Mouse (Mus musculus) neural tube, embryonic 10.5 days (tissue): ENCODE data around the gene Nphs2.
"Not testable (repeated sequence)": the region's sequence is repeated elsewhere in the genome, so short reads cannot be mapped to it uniquely, and the experiment has no call there.

ENCODE experiments used
- DNase-seq: peaks from one replicate; pipeline ENCODE4 v3.0.0-alpha.2; 2017; ENCODE audit warnings: low spot score; ENCODE audit errors: extremely low spot score

Nphs2 gene

DNA sequence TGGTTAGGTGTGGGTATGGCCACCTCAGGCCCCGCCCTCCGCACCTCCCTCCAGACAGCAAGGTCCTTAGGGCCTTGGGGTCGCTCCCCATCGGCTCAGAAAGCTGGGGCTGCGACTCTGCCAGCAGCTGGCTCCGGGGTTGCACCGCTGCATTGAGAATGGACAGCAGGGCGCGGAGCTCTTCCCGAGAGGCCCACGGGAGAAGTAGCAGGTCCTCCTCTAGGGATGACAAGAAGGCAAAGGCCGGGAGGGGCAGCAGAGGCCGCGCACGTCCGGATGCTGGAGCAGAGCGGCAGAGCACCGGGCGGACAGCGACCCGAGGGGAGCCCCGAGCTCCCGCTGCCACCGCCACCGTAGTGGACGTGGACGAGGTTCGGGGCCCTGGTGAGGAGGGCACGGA lies at the start of gene Nphs2:
Gene Nphs2 (plus strand): TSS at position 98 of the 400 bp plus-strand sequence.
- peak; percentile 20 for DNase-seq

DNA sequence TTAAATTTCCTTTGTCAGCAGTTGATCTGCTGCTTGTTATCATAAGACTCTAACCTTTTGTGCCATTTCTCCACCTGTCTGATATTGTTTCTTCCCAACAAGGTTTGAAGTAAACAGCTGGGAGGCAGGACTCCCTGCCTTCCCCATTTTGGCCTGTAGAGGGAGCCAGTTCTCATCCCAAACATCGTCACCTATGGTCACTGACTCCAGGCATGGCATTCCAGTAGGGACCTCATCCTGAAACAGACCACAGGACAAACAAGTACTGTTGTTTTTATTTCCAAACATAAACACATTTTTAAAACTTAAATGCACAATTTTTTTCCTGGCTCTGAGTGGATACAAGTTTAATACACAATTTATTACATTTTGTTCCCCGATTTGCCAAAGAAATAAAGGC lies 47.2 kb upstream of the Nphs2 start:
- DNase-seq: peak; percentile 69

DNA sequence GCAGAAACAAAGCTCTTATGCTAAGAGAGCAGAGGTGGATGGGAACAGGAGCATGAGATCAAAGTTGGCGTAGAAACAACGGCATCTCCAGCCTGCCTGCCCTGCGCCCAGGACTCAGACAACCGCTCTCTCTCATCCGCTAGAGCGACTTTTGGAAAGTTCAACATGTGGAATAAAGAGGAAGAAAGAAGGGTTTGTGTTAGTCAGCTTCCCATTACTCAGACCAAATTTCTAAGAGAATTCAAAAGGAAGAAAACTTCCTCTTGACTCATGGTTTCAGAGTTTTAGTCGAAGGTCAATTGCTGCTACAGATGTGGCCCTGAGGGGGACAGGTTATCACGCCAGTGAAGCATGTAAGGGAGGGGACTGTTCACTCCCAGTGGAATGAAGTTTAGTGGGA lies 46.6 kb upstream of the Nphs2 start:
- DNase-seq: no peak

DNA sequence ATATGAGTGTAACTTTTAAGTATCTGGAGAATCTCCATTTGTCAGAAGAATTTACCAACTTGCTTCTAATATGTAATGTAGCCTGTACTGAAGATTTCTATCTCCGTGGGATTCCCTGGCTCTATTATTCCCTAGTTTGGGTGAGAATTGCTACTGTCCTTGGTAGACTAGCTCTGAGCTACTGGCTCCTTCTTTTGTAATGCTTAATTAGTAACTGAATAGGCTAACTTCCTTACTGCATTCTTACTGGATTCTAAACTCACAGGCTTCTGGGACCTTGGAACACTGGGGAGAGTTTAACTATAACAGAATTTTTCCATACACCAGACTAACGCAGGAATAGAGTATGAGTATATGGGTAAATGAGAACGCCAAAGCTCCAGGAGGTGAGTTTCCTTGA lies 42.0 kb upstream of the Nphs2 start:
- not testable (repeated sequence) for DNase-seq

DNA sequence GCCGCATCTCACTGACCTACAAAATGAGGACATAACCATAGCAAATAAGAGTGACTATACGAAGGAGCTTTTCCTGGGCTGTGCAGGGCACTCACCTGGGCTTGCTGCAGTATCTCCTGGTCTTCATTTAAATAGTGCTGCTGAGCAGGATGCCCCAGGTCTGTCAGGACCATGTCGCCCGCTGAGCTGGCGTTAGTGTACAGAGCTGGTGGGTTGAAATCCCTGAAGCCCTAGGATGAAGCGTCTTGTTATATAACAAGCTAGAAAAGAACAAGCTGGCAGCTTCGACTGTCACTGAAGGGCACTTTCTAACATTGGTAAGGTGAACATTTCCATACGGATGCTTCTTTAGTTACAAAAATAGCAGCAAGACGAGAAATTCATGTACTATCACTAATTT lies 40.1 kb upstream of the Nphs2 start:
- DNase-seq: no peak

DNA sequence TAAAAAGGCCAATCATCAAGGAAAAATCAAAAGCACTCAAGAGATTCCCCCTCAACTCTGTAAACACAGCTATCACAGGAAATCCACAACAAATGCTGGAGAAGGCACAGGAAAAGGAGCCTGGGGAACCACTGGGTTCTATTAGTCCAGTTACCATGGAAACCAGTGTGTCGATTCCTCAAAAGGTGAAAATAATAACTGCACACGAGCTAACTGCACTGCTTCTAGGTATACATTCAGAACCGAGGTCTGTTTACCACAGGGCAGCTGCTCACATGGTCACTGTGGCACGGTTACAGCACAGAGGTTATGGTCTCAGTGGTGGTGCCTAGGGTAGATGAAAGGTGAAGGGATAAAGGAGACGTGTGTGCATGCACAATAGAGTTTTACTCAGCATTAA lies 38.9 kb upstream of the Nphs2 start:
- DNase-seq: no peak

DNA sequence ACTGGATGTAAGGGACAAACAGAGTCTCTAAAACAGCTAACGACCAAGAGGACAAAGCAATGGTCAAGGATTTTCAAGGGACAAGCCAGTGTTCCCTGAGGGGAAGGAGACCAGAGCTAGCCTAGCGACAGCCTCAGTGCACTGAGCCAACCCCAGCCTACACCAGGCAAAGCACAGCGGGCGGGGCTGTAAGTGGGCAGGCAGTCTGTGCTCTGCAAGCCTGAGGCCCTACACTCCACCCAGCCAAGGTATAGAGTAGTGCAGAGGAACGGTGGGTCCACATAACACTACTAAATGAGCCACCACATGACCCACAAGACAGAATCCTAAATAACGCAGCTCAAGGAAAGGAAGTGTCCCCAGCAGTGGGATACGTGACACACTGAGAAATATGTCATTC lies 36.9 kb upstream of the Nphs2 start:
- DNase-seq: no peak

DNA sequence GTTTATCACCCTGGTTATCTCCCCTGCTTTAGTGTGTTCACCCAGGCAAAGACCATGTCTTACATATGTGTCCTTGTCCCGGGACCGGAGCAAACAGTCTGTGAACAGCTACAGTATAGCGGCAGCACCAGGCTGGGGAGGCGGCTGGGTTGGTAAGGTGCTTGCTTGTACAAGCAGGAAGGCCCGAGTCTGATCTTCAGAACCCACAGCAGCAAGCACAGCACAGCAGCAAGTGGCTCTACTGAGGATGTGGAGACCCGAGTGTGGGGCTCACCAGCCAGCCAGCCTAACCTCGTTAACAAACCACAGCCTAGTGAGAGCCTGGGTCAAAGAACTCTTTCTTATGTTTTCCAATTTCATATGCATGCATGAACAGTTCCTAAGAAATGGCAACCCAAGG lies 30.4 kb upstream of the Nphs2 start:
- DNase-seq: no peak

DNA sequence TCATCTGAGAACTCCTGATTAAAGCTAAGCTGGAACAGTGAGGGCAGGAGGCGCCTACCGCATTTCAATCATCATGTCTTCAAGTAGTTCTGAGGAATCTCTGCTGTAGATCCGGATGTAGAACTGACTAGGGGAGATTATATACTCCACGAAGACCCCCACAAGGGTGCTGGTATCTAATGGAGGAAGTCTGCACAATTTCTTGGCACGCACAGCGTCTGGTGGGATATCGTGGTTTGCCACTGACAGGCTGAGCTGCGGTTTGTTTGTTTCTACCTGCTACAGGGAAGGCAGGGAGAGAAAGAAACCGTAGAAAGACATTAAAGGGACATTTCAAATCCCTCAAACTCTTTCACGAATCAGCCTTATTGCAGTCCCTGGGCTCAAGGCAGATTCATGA lies 26.3 kb upstream of the Nphs2 start:
- no peak for DNase-seq

DNA sequence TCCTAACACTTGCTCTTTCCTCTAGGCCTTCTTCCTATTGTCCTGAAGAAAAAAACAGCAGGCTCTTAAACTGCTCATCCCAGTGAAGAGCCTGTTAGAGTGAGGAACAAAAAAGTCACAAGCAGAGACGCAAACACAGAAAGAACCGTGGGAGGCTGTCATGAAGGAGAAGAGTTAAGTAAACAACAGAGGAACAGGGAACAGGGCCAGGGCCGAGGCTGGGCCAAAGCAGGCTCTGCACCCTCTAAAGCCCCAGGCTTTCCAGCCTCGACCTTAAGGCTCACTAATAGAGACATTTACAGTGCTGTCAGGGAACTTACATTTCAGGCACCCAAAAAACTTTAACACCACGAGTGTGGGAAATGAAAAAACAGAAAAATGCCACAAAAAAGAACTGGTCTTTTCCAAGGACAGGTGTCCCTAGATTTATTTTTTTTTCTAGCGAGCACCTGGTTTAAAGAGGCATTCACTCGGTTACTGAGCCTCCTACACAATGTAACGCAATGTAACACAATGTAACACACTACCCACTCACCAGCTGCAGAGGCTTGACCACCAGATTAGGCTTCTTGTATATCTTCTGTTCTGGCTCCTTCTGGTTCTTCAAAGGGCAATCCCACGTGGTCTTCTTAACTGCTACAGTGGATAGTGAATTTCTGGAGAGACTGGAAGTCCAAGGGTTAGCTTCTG lies 25.5 kb upstream of the Nphs2 start:
- DNase-seq: no peak

DNA sequence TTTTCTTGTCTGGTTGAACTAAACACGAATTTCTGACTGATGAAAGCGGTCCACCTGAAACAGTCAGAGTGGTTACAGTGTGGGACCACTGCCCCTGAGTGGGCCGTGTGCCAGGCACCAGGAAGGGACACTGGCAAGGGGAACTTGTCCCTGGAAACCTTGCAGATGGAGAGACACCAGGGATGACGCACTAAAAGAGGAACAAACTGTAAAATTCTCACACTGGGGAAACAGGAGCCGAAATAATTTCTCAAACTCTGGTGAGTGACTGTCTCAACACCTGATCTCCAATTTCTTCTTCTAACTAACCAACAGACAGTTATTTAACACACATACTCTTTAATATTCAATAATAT lies 25.0 kb upstream of the Nphs2 start:
- no peak for DNase-seq

DNA sequence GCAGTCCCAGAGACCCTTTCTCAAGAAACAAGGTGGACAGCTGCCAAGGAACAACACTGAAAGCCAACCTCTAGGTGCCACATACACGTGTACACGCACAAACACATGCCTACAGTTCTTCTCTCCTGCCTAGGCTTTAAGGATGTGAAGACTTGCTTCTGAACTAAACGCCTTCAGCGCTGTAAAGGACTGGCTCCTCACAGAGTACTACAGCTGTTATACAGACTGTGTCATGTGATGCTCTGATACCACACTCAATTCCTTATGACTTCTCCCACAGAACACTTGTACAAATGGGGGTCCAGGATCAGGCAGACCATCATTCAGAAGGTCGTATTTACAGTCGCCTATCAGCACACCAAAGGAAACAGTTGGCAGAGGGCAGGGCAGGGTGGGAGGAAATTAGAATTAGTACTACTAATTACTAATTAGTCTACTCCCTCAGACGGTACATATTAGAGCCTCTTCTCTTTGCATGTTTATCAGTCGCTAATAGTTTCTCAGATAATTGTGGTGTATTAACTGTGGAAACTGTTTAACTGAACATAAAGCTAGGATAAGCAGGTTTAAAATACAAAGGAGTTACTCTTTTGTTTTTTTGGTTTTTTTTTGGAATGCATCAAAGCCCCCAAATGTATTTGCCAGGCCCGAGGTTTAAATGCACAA lies 21.8 kb upstream of the Nphs2 start:
- DNase-seq: no peak

DNA sequence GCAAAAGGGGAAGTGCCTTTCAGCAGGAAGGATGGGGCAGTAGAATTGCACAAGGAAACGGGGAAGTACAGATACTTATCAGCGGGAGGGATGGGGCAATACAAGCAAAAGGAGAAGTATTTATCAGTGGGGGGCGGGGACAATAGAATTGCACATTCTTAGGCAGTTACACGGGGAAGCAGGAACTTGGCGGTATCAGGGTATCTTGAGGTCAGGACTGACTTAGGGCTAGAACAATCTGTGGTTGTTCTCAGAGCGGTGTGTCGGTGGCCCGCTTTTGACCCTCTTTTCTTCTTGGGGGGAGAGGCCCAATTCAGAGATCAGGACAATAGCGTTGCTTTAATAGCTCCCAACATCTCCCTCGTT lies 21.3 kb upstream of the Nphs2 start:
- DNase-seq: not testable (repeated sequence)

DNA sequence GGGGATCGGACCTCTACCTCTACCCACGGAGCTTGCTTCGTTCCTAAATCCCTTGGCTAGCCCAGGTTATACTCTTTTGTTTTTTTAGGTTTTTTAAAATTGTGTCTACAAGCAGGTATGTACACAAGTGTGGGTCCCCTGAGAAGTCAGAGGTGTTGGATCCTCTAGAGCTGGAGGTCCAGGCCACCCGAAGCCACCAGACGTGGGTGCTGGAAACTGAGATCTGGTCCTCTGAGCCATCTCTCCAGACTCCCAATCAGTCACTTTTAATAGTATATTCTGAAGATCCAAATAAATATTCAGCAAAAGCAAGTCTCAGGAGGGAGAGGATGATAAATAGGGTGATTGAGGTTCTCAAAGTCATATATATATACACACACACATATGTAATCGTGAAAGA lies 20.5 kb upstream of the Nphs2 start:
- DNase-seq: no peak

DNA sequence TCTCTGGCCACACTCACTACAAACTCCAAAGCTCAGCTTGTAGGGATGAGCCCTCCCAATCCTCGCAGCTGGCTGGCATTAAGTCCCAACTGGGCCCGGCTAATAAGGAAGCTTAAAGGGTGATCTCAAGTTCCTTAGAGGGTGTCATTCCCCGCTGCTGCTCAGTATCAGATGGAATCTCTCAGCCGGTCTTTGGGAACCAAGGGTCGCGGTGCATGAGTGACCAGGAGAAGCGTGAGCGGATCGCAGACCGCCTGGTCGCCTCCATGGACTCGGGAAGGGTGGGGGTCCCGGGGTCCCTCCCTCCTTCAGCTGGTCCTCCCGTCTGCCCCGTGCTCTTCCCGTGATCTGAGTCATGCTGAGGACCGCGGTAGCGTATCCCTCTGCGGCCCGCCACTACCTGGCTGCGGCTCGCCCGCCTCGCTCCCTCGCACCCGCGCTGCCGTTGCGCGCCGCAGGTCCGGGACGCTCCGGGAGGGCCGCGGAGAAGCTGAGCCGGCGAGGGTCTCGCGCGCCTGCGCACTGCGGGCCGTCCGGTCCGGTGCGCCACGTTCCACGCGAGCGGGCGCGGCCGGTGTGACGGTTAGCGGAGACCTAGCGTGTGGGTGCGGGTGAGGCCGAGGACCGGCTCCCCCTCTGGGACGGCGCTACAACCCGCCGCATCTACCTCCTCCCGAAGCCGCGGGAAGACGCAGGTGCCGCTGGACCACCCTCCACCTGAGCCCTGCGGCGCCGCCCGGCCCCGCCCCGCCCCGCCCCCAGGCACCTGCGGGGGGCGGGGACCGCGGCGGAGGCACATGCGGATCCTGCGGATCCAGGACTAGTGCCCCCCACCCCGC lies 7.4 kb upstream of the Nphs2 start, which contains the start of gene Tdrd5:
Gene Tdrd5 (minus strand): TSS at position 754 of the 839 bp plus-strand sequence.
- peak; percentile 60 for DNase-seq

DNA sequence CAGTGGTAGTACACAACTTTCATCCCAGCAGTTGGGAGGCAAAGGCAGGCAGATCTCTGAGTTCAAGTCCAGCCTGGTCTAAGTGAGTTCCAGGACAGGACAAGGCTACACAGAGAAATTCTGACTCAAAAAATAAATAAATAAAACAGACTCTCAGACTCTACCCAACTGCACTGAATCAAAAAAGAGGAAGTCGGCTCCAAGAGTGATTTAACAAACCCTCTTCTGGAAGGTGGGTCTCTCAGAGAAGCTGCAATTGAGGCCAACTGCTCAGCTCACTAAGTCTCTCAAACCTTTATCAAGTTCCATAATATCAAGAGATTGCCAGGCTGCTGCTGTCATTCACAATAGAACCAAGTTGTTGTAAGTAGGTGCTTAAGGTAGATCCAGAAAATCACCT lies 1.9 kb upstream of the Nphs2 start:
- DNase-seq: no peak

DNA sequence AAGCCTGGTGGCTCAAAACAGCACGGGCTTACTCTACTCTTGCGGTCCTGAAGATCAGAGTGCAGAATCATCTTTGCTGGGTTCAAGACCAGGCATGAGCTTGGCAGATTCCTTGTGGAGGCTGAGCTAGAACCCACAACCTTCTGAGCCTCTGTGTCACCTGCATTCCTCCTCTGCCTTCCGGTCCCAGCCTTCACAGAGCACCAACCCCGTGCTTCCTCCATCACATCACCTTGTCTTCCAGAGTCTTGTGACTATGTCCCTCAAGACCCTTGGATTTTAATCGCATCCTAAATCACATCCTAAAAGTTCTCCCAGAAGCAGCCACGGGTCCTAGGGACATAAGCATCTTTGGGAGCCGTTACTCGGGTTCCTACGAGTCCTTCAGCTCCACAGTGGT lies 12.6 kb downstream of the Nphs2 start:
- no peak for DNase-seq

DNA sequence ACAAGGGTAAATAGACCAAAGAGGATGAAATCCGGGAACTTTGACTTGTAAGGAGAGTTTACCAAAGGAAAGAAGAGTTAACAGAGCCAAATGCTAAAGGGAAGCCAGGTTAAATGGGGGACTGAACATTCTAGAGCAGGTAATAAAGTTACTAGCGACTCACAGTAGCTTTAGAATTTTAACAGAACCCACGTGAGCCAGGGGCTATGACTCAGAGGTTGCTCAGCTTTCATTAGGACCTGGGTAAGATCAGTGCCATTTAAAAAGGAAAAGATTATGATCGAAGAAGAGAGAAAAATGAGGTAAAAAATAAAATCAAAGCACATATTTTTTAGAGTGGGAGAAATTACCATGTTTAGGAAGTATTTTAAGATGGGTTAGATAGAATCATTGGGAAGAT lies 30.3 kb downstream of the Nphs2 start:
- no peak for DNase-seq

DNA sequence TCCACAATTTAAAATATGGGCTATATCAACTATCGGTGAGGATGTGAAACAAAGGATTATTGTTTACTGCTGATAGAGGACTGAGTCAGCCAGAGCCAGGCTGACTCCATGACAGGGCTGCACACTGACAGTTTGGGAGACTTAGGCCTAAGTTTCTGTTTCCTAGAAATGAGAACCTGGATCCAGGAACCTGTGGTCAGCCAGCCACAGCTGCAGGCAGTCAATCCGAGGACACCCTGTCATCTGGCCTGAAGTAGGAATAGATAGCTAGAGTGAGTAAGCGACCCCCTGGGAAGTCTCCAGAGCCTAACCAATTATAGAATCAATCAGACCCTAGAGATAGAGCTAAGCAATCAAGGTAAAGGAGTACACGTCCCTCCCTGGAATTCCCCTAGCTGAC lies 33.9 kb downstream of the Nphs2 start:
- DNase-seq: no peak

DNA sequence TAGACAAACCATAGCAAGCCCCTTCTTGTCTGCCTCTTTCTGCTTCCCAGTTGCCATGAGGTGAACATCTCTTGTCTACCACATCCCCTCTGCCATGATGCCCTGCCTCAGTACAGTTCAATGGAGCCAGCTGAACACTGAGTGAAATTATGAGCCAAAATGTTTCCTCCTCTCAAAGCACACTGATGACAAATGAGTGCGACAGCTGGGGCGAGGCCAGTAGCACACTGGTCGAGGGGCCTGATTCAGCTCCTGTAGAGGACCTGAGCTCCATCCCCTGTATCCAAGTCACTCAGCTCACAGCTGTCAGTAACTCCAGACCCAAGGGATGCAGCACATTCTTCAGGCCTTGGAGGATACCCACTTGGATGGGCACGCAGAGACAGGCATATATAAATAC lies 35.1 kb downstream of the Nphs2 start:
- DNase-seq: no peak

DNA sequence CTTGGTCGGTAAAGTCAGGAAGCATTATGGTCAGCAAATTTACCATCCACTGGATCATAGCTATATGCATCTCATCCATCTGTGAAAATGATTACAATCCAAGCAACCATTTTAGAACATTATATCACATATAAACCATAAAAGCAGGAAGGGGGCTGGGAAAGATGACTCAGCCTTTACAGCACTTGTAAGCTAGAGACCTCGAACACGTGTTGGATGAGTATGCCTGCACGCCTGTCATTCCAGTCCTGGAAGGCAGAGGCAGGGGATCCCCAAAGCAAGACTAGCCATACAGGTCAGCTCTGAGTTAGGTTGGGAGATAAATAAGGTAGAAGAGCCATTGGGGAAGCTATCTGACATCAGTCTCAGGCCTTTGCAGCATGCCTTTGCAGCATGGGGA lies 38.5 kb downstream of the Nphs2 start:
- DNase-seq: no peak

DNA sequence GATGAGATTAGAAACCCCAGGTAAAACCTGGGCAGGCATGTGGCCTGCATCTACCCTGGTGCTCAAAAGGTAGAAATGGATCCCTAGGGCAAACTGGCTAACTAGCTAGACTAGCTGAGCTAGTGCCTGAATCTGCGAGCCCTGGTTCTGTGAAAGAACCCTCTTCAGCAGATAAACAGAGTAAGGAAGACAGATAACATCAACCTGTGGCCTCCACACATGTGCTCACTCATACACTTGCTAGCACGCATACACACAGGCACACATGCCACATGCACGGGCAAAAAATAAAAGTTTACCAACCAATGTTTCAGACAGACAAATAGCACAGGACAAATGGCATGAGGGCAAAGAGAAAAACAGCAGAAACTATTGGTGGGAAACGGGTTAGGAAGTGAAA lies 39.9 kb downstream of the Nphs2 start:
- no peak for DNase-seq

DNA sequence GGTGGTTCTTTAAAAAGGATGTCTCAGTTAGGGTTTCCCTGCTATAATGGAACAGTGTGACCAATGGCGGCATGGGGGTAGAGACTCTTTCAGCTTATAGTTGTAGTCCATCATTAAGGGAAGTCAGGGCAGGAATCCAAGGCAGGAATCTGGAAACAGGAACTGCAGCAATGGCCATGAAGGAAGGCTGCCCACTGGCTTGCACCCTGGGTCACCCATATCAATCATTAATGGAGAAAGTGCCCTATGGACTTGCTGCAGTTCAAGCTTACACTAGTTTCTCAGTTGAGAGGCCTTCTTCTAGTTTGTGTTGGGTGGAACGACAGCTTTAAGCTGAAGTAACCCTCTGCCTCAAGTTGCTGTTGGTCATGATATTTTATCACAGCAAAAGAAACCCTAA lies 41.9 kb downstream of the Nphs2 start:
- no peak for DNase-seq
